31 mouse cellular contexts compared by ENCODE assay signal in the genomic region with DNA sequence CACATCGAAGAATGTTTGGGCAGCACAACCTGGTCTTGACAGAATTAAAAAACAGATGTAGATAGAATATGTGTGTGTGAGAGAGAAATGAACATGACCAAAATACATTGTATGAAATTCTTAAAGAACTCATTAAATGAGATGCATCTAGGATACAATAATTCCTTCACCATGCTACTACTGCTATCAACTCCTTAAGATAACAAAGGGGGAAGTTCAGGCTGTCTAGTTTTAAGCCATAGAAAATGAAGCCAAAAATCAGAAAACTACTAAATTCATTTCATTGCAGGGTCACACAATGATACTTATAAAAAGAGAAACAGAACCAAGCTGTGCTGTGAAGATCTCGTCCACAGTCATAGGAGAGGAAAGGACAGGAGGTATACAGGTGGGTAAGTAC.
"Had no signal": no experiment of that assay in that cellular context is flagged by ENCODE, and none has a peak within 500 bp of the region (broad histone marks: within the 10 kb centered on the region; RNA-seq: fewer than 3 reads in every experiment).

No protein-coding gene starts in this region.

- H3K4me2 ChIP-seq: limb, embryonic 12.5 days; limb, embryonic 13.5 days; limb, embryonic 15.5 days; liver, embryonic 11.5 days; liver, embryonic 12.5 days; liver, embryonic 13.5 days; liver, embryonic 15.5 days; lung, embryonic 14.5 days; lung, embryonic 15.5 days; midbrain, embryonic 11.5 days; midbrain, embryonic 12.5 days; midbrain, embryonic 13.5 days; midbrain, embryonic 15.5 days had no signal

- H3K9me3 ChIP-seq: limb, embryonic 10.5 days; limb, embryonic 12.5 days; limb, embryonic 13.5 days; limb, embryonic 15.5 days; liver, embryonic 12.5 days; liver, embryonic 13.5 days; liver, embryonic 15.5 days; lung, embryonic 15.5 days; midbrain, embryonic 10.5 days; midbrain, embryonic 12.5 days; midbrain, embryonic 13.5 days; midbrain, embryonic 15.5 days had no signal

- H3K27me3 ChIP-seq: limb, embryonic 12.5 days; limb, embryonic 13.5 days; limb, embryonic 15.5 days; liver, embryonic 12.5 days; liver, embryonic 13.5 days; liver, embryonic 15.5 days; lung, embryonic 15.5 days; megakaryocyte, embryonic 14.5 days; midbrain, embryonic 12.5 days; midbrain, embryonic 13.5 days; midbrain, embryonic 15.5 days had no signal

- ATAC-seq: liver, embryonic 12.5 days; liver, postnatal 0 days; lung, postnatal 0 days; midbrain, embryonic 13.5 days; midbrain, embryonic 15.5 days; midbrain, embryonic 16.5 days had no signal

- DNase-seq: left cerebral cortex, postnatal 4 days; liver; liver, embryonic 13.5 days; liver, postnatal 0 days; lung, adult 18-20 months; lung, adult 2 months; lung, embryonic 14.5 days; lung, postnatal 10 days; lung, postnatal 14 days; lung, postnatal 36 days; lung, postnatal 4 days; midbrain, embryonic 14.5 days had no signal

- H3K4me1 ChIP-seq: limb, embryonic 10.5 days; limb, embryonic 12.5 days; limb, embryonic 13.5 days; limb, embryonic 15.5 days; liver, embryonic 13.5 days; liver, embryonic 15.5 days; lung, embryonic 15.5 days; midbrain, embryonic 10.5 days; midbrain, embryonic 12.5 days; midbrain, embryonic 13.5 days; midbrain, embryonic 15.5 days had no signal

- H3K9ac ChIP-seq: limb, embryonic 12.5 days; limb, embryonic 13.5 days; limb, embryonic 15.5 days; liver, embryonic 12.5 days; liver, embryonic 13.5 days; liver, embryonic 14.5 days; liver, embryonic 15.5 days; liver, postnatal 0 days; lung, embryonic 14.5 days; lung, embryonic 15.5 days; midbrain, embryonic 12.5 days; midbrain, embryonic 13.5 days; midbrain, embryonic 15.5 days had no signal

- H3K27ac ChIP-seq: limb, embryonic 10.5 days; limb, embryonic 12.5 days; limb, embryonic 13.5 days; limb, embryonic 15.5 days; liver, embryonic 12.5 days; liver, embryonic 13.5 days; liver, embryonic 14.5 days; liver, embryonic 15.5 days; lung, embryonic 15.5 days; macrophage; midbrain, embryonic 10.5 days; midbrain, embryonic 12.5 days; midbrain, embryonic 13.5 days; midbrain, embryonic 15.5 days had no signal

- H3K4me3 ChIP-seq: limb, embryonic 10.5 days; limb, embryonic 12.5 days; limb, embryonic 13.5 days; limb, embryonic 15.5 days; liver, embryonic 12.5 days; liver, embryonic 13.5 days; liver, embryonic 15.5 days; lung, embryonic 15.5 days; megakaryocyte, embryonic 14.5 days; midbrain, embryonic 10.5 days; midbrain, embryonic 12.5 days; midbrain, embryonic 13.5 days; midbrain, embryonic 15.5 days; myocyte had no signal
